In the genomic region with DNA sequence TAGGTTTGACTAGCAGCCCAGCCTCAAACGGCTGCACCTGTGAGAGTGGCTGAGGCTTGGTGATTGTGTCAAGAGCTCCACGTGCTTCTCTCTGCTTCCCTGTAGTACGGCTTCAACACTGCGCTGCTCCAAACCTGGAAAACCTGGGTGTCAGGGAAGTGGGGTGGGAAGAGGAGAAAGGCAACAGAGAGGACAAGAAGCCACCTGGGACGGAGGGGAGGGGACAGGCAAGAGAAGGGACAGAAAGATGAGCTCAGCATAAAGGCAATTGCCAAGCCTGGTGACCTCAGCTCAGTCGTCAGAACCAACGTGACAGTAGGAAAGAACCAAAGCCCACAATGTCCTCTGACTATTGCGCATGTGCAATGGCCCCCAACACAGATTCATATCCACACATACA, we compare ENCODE assay signal across 17 mouse cellular contexts.
"Had no signal": no experiment of that assay in that cellular context is flagged by ENCODE, and none has a peak within 500 bp of the region (broad histone marks: within the 10 kb centered on the region; RNA-seq: fewer than 3 reads in every experiment).

No protein-coding gene starts in this region.

- H3K9me3 ChIP-seq: liver, embryonic 13.5 days; lung, embryonic 15.5 days; megakaryocyte, embryonic 14.5 days; midbrain, embryonic 15.5 days; neural tube, embryonic 13.5 days had no signal

- H3K9ac ChIP-seq: liver, embryonic 13.5 days; liver, postnatal 0 days; lung, embryonic 15.5 days; midbrain, embryonic 15.5 days; neural tube, embryonic 13.5 days had no signal

- H3K27ac ChIP-seq: left cerebral cortex, adult 2 months; liver, embryonic 13.5 days; lung, embryonic 15.5 days; macrophage; midbrain, embryonic 15.5 days; neural tube, embryonic 13.5 days had no signal

- H3K4me2 ChIP-seq: liver, embryonic 13.5 days; lung, embryonic 15.5 days; midbrain, embryonic 11.5 days; midbrain, embryonic 15.5 days; neural tube, embryonic 13.5 days had no signal

- ATAC-seq: liver, postnatal 0 days; midbrain, embryonic 15.5 days had no signal

- DNase-seq: kidney, postnatal 14 days; liver; liver, embryonic 13.5 days; liver, postnatal 0 days; lung, postnatal 14 days; retina, postnatal 1 day; right cerebral cortex, postnatal 4 days; spleen, adult 18-20 months; thymus, adult 18-20 months; thymus, postnatal 14 days had no signal

- H3K4me3 ChIP-seq: left cerebral cortex, adult 2 months; liver, embryonic 13.5 days; lung, embryonic 15.5 days; megakaryocyte, embryonic 14.5 days; midbrain, embryonic 15.5 days; neural tube, embryonic 13.5 days had no signal

- H3K36me3 ChIP-seq: liver, embryonic 13.5 days; lung, embryonic 15.5 days; midbrain, embryonic 15.5 days; neural tube, embryonic 13.5 days had no signal
